Mouse (Mus musculus) small intestine, adult 2 months (tissue): ENCODE measurements at regions not wholly inside any gene's neighbourhood (a gene's known extent, or its start where the extent isn't known, plus 50 kb on each side); places are given as distances from the start of the nearest gene placed in this dataset.

ENCODE experiments used
- CTCF ChIP-seq: fragments of 200-500 bp; IDR thresholded peaks from 2 replicates; pipeline ENCODE4 v1.5.1; 2012; ENCODE audit warnings: low read depth, mild to moderate bottlenecking, control low read depth, inconsistent platforms, low read length, moderate library complexity, mixed read lengths; ENCODE audit not compliant: insufficient replicate concordance, insufficient read length; ENCODE audit errors: extremely low read depth
- POLR2A ChIP-seq: fragments of 200-500 bp; IDR thresholded peaks from 2 replicates; pipeline ENCODE4 v1.6.1; 2012; ENCODE audit warnings: low read depth, mild to moderate bottlenecking, control low read depth, inconsistent platforms, low read length, moderate library complexity

DNA sequence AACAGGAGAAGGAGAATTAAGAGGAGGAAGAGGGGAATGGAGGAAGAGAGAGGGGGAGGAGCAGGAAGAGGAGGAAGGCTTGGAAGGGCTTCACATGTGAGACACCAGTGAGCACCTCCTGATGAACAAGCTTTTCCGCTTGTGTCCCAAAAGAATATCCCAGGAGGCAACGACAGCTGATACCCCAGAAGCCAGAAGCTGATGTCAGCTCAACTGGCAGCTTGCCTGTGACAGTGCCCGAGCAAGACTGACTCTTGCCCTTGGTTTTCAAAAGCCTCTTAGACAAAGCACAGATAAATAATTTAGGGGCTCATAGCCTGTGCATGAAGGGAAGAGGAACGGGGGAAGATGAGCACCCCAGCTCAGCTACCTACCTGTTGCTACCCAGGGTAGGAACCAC lies 127.5 kb upstream of the Gm26657 start:
- TF ChIP-seq CTCF (no peak), POLR2A (no peak)
